Mouse (Mus musculus): Measurements from ENCODE around the gene Lztfl1. TPM values are rescaled to one million over a fixed set of nuclear protein-coding genes. Genes with fewer than 3 reads are reported as not detected.

The Lztfl1 gene
- polyA plus RNA-seq, 1 experiment from 2014 or later: 55.8 TPM

DNA sequence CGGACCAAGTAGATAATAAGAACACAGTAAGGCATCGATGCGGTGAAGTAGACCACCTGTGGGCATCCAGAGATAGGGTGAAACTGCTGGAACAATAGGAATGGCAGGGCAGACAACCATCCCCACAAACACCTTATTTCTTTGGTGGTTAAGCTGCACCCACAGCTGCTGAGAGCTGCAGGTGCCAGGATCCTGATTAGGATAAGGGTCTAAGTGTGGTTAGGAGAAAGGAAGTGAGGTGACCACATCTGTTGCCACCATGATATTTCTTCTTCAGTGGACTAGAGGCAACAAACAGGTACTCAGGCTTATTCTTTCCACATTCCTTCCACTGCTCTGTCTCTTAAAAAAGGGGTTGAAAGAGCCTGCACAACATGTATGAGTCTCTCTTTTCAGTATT is 60.0 kb downstream of the Lztfl1 start:
- 84% methylated on average over 3 of the region's 3 CpGs for WGBS
- no peak for ATAC-seq (ENCODE audit: low FRiP score)

DNA sequence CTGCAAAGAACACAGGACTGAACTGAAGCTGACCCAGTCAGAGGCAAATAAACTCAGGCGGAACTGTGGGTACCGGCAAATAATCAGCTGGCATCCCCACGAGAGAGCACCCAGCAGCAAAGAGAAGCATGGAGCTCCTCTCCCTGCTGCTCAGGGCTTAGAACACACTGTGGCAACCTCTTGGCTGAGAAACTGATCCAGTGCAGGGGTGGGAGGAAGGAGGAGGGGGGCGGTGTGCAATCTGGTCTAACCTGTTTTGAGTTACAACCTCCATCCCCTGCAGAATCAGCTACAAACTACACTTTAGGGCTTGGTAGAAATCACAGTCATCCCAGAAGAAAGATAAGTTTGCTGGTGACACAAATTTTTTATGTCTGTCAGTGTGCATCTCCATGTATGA is 66.1 kb downstream of the Lztfl1 start:
- no peaks in the 10 kb centered on the region for H3K9me3 ChIP-seq (ENCODE audit: control insufficient read depth, low read length)
- 65% methylated on average over 4 of the region's 4 CpGs for WGBS
- no peak overlapping the region for H3K9ac ChIP-seq
- H3K36me3 ChIP-seq (replicated peaks; ENCODE audit: control insufficient read depth, insufficient read depth): no peaks in the 10 kb centered on the region
- H3K27ac ChIP-seq: no peak overlapping the region
- H3K4me2 ChIP-seq (replicated peaks): no peak overlapping the region
- no peaks in the 10 kb centered on the region for H3K27me3 ChIP-seq (ENCODE audit: control insufficient read depth, insufficient read depth, low read length)
- H3K4me3 ChIP-seq (replicated peaks; ENCODE audit: low read length): no peak overlapping the region
- ATAC-seq (ENCODE audit: low FRiP score): no peak
- H3K4me1 ChIP-seq (replicated peaks; ENCODE audit: control insufficient read depth, insufficient read depth, low read length): no peaks in the 10 kb centered on the region
- no peak for DNase-seq (ENCODE audit: low spot score)

More for the DNA sequence above, 60.0 kb downstream of the Lztfl1 start:
- Histone ChIP-seq H3K27me3 (ENCODE audit: control insufficient read depth, insufficient read depth, low read length) (no peaks in the 10 kb centered on the region), H3K4me3 (replicated peaks; ENCODE audit: low read length) (no peak overlapping the region), H3K27ac (no peak overlapping the region), H3K9me3 (ENCODE audit: control insufficient read depth, low read length) (no peaks in the 10 kb centered on the region), H3K9ac (no peak overlapping the region), H3K4me1 (replicated peaks; ENCODE audit: control insufficient read depth, insufficient read depth, low read length) (no peaks in the 10 kb centered on the region), H3K36me3 (replicated peaks; ENCODE audit: control insufficient read depth, insufficient read depth) (no peaks in the 10 kb centered on the region), H3K4me2 (replicated peaks) (no peak overlapping the region)
- DNase-seq (ENCODE audit: low spot score): no peak

DNA sequence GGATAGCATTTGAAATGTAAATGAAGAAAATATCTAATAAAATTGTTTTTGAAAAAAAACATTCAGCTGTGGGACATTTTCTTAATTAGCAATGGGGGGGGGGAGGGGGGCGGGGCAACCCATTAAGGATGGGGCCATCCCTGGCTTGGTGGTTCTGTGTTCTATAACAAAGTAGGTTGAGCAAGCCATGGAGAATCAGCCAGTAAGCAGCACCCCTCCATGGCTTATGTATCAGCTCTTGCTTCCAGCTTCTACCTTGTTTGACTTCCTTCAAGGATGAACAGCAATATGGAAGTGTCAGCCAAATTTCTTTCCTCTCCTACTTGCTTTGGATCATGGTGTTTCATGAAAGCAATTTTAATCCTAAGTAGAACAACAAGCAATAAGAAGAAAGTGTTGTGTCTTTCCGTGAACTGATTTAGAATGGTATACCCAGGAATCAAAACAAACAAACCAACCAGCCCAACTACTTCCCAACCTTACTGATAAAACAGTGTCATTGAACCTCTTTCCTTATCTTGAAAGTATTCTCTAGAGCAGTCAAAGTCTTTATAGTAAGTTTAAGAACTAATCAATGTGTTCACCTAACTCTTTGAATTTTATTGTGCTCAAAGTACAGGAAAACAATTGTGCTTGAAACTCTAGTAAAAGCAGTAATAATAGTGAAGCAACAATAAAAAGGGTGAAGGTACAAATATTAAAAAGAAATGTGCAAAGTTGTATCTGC is 67.5 kb downstream of the Lztfl1 start:
- 85% methylated on average over 2 of the region's 2 CpGs for WGBS
- no peaks in the 10 kb centered on the region for H3K36me3 ChIP-seq (replicated peaks; ENCODE audit: control insufficient read depth, insufficient read depth)
- no peaks in the 10 kb centered on the region for H3K4me1 ChIP-seq (replicated peaks; ENCODE audit: control insufficient read depth, insufficient read depth, low read length)
- H3K27ac ChIP-seq: no peak overlapping the region
- H3K9me3 ChIP-seq (ENCODE audit: control insufficient read depth, low read length): no peaks in the 10 kb centered on the region
- H3K9ac ChIP-seq: no peak overlapping the region
- H3K4me3 ChIP-seq (replicated peaks; ENCODE audit: low read length): no peak overlapping the region
- DNase-seq (ENCODE audit: low spot score): no peak
- H3K4me2 ChIP-seq (replicated peaks): no peak overlapping the region
- H3K27me3 ChIP-seq (ENCODE audit: control insufficient read depth, insufficient read depth, low read length): no peaks in the 10 kb centered on the region
- no peak for ATAC-seq (ENCODE audit: low FRiP score)

Other genes with a start within 250 kb of the Lztfl1 start
- gene Limd1, start 239.0 kb downstream of the Lztfl1 start, polyA plus RNA-seq (2014; fragmentation: Nextera tagmentation; extraction: Ambion mirVana): 14.1 and 15.5 TPM in 2 replicates
- gene Sacm1l, start 187.9 kb downstream of the Lztfl1 start, polyA plus RNA-seq (2014; fragmentation: Nextera tagmentation; extraction: Ambion mirVana): 56.7 and 71.8 TPM in 2 replicates
- gene Slc6a20b, start 85.1 kb downstream of the Lztfl1 start, polyA plus RNA-seq (2014; fragmentation: Nextera tagmentation; extraction: Ambion mirVana): 0.43 and 0.44 TPM in 2 replicates
- 0.27 and 0.57 TPM in 2 replicates for gene Ccr9, start 39.3 kb downstream of the Lztfl1 start, polyA plus RNA-seq (2014; fragmentation: Nextera tagmentation; extraction: Ambion mirVana)
- gene Slc6a20a, start 38.8 kb downstream of the Lztfl1 start, polyA plus RNA-seq (2014; fragmentation: Nextera tagmentation; extraction: Ambion mirVana): 9.7 and 10.9 TPM in 2 replicates
- gene Cxcr6, start 88.8 kb upstream of the Lztfl1 start, polyA plus RNA-seq (2014; fragmentation: Nextera tagmentation; extraction: Ambion mirVana): 0.14 and 0.23 TPM in 2 replicates
- gene Fyco1, start 134.2 kb upstream of the Lztfl1 start, polyA plus RNA-seq (2014; fragmentation: Nextera tagmentation; extraction: Ambion mirVana): 8.4 and 12.7 TPM in 2 replicates
- gene Xcr1, start 144.3 kb upstream of the Lztfl1 start, polyA plus RNA-seq (2014; fragmentation: Nextera tagmentation; extraction: Ambion mirVana): 0.05 and 0.09 TPM in 2 replicates